Mouse (Mus musculus) lung, adult 18-20 months (tissue): ENCODE measurements at regions not wholly inside any gene's neighbourhood (a gene's known extent, or its start where the extent isn't known, plus 50 kb on each side); places are given as distances from the start of the nearest gene placed in this dataset.

Experiments used
- DNase-seq, 2 experiments: peaks; one replicate each; pipeline ENCODE4 v3.0.0; 2022; ENCODE audit warnings: mixed read lengths in 2 of 2

- DNase-seq, result no peak
Observed at GRCm38 (mm10) chr19:14347026-14347425, 250.8 kb downstream of the Tle4 start.

- DNase-seq, result no peak
Observed at GRCm38 (mm10) chr19:14347429-14347828, 250.4 kb downstream of the Tle4 start.

GRCm38 (mm10) chr19:14349753-14350152, 248.1 kb downstream of the Tle4 start:
- DNase-seq, result no peak

- DNase-seq, result no peak
Observed at GRCm38 (mm10) chr19:14351728-14352340, 246.0 kb downstream of the Tle4 start.

- DNase-seq, result no peak
Observed at GRCm38 (mm10) chr19:14352551-14352950, 245.3 kb downstream of the Tle4 start.

GRCm38 (mm10) chr19:14353151-14353550, 244.7 kb downstream of the Tle4 start:
- no peak for DNase-seq

- DNase-seq, result no peak
Observed at GRCm38 (mm10) chr19:14355128-14355527, 242.7 kb downstream of the Tle4 start.

GRCm38 (mm10) chr19:14355946-14356345, 241.9 kb downstream of the Tle4 start:
- no peak for DNase-seq

GRCm38 (mm10) chr19:14360611-14361010, 237.2 kb downstream of the Tle4 start:
- no peak for DNase-seq

- no peak for DNase-seq
Observed at GRCm38 (mm10) chr19:14369098-14369604, 228.7 kb downstream of the Tle4 start.

- DNase-seq, result no peak
Observed at GRCm38 (mm10) chr19:14371360-14371759, 226.5 kb downstream of the Tle4 start.

- no peak for DNase-seq
Observed at GRCm38 (mm10) chr19:14373996-14374395, 223.9 kb downstream of the Tle4 start.

- DNase-seq, result no peak
Observed at GRCm38 (mm10) chr19:14380898-14381297, 217.0 kb downstream of the Tle4 start.

- DNase-seq, result no peak
Observed at GRCm38 (mm10) chr19:14387796-14388195, 210.1 kb downstream of the Tle4 start.

- peak; percentile 8 for DNase-seq
Observed at GRCm38 (mm10) chr19:14388539-14388938, 209.3 kb downstream of the Tle4 start.

- no peak for DNase-seq
Observed at GRCm38 (mm10) chr19:14389881-14390837, 207.7 kb downstream of the Tle4 start.

GRCm38 (mm10) chr19:14390914-14391313, 206.9 kb downstream of the Tle4 start:
- no peak for DNase-seq
